In genomic region chr19:31284581-31284980, GRCm38 (mm10) we compare ENCODE assay signal across 18 mouse cellular contexts.
A peak's percentile ranks its signal among the peaks of the same experiment; 100 is the strongest.
DNase-seq lines count a peak whose midpoint lies in the region; ATAC-seq and TF ChIP-seq lines count a peak whose summit lies in the region.
"Had no signal": no experiment of that assay in that cellular context is flagged by ENCODE, and none has a peak within 500 bp of the region (broad histone marks: within the 10 kb centered on the region; RNA-seq: fewer than 3 reads in every experiment).

No protein-coding gene starts in this region.

- no peak overlapping the region for H3K27ac ChIP-seq in heart, postnatal 0 days (ENCODE audit: low read depth)
- no peak overlapping the region for H3K27ac ChIP-seq in midbrain, embryonic 14.5 days (replicated peaks; ENCODE audit: low read depth, low read length)
- H3K27ac ChIP-seq in midbrain, embryonic 10.5 days (replicated peaks): no peak overlapping the region
- 0 out of 2 replicates have a peak overlapping the region, but pooled peaks have one; percentile 48 for H3K27ac ChIP-seq in stomach, embryonic 15.5 days
- H3K27ac ChIP-seq: embryonic facial prominence, embryonic 12.5 days; gastrocnemius, adult 2 months; hindbrain, embryonic 12.5 days; kidney, postnatal 0 days; liver, embryonic 14.5 days had no signal

- H3K36me3 ChIP-seq in heart, postnatal 0 days (replicated peaks; ENCODE audit: control insufficient read depth, insufficient read depth, low read length): no peaks in the 10 kb centered on the region
- H3K36me3 ChIP-seq in midbrain, embryonic 14.5 days (ENCODE audit: control insufficient read depth, insufficient read depth, low read length): no peaks in the 10 kb centered on the region
- H3K36me3 ChIP-seq in midbrain, embryonic 10.5 days: no peaks in the 10 kb centered on the region
- H3K36me3 ChIP-seq in stomach, embryonic 15.5 days: no peaks in the 10 kb centered on the region
- H3K36me3 ChIP-seq: embryonic facial prominence, embryonic 12.5 days; hindbrain, embryonic 12.5 days had no signal

- peak; percentile 24; the same call in 1 of the 2 replicates for ATAC-seq in heart, postnatal 0 days (ENCODE audit: insufficient read depth, low read depth)
- no peak for ATAC-seq in midbrain, embryonic 14.5 days (ENCODE audit: low FRiP score, low TSS enrichment)
- no peak for ATAC-seq in stomach, embryonic 15.5 days (ENCODE audit: insufficient read depth, low FRiP score, low read depth)

- DNase-seq in heart, postnatal 0 days (ENCODE audit: low spot score): peak; percentile 16
- DNase-seq in heart, adult 18-20 months: no peak
- peak; percentile 20 for DNase-seq in midbrain, embryonic 14.5 days
- DNase-seq in midbrain, embryonic 10.5 days (ENCODE audit: low spot score): no peak
- peak; percentile 78 for DNase-seq in fibroblast of lung, adult 2 months (ENCODE audit: low read depth)
- no peak for DNase-seq in urinary bladder, postnatal 25 days (ENCODE audit: low spot score)
- no peak for DNase-seq in thymus, postnatal 4 days
- DNase-seq: adrenal gland, postnatal 36 days; cerebellum, adult 11-12 months; gastrocnemius, adult 2 months had no signal

- no peak overlapping the region for H3K4me3 ChIP-seq in heart, postnatal 0 days (ENCODE audit: low read depth, low read length)
- no peak overlapping the region for H3K4me3 ChIP-seq in midbrain, embryonic 14.5 days (replicated peaks; ENCODE audit: low read depth, low read length)
- H3K4me3 ChIP-seq in midbrain, embryonic 10.5 days: no peak overlapping the region
- no peak overlapping the region for H3K4me3 ChIP-seq in stomach, embryonic 15.5 days (replicated peaks)
- H3K4me3 ChIP-seq: embryonic facial prominence, embryonic 12.5 days; gastrocnemius, adult 2 months; hindbrain, embryonic 12.5 days; megakaryocyte, embryonic 14.5 days had no signal

- H3K4me1 ChIP-seq in heart, postnatal 0 days (ENCODE audit: control insufficient read depth, insufficient read depth): 0 out of 2 replicates have a peak, but pooled peaks cover 6% of the 10 kb centered on the region
- H3K4me1 ChIP-seq in midbrain, embryonic 14.5 days (ENCODE audit: control insufficient read depth, insufficient read depth, low read length): peaks cover 3% of the 10 kb centered on the region; the same call in 1 of the 2 replicates
- H3K4me1 ChIP-seq in midbrain, embryonic 10.5 days: no peaks in the 10 kb centered on the region
- H3K4me1 ChIP-seq in stomach, embryonic 15.5 days: 0 out of 2 replicates have a peak, but pooled peaks cover 2% of the 10 kb centered on the region
- H3K4me1 ChIP-seq: hindbrain, embryonic 12.5 days had no signal

- no peak for TF ChIP-seq CTCF in heart, postnatal 0 days (IDR thresholded peaks at IDR 0.05; ENCODE audit: low read depth)

- TF ChIP-seq EP300 in heart, postnatal 0 days (IDR thresholded peaks at IDR 0.05; ENCODE audit: low read depth): no peak

- no peaks in the 10 kb centered on the region for H3K27me3 ChIP-seq in heart, postnatal 0 days (ENCODE audit: control insufficient read depth, insufficient read depth, low read length)
- no peaks in the 10 kb centered on the region for H3K27me3 ChIP-seq in midbrain, embryonic 14.5 days (ENCODE audit: control insufficient read depth, insufficient read depth, low read length)
- H3K27me3 ChIP-seq in midbrain, embryonic 10.5 days (ENCODE audit: low read depth, poor library complexity, severe bottlenecking): no peaks in the 10 kb centered on the region
- H3K27me3 ChIP-seq in stomach, embryonic 15.5 days (replicated peaks): no peaks in the 10 kb centered on the region
- H3K27me3 ChIP-seq: CH12.LX; embryonic facial prominence, embryonic 12.5 days; hindbrain, embryonic 12.5 days; megakaryocyte, embryonic 14.5 days had no signal

- no peak overlapping the region for H3K9ac ChIP-seq in heart, postnatal 0 days (replicated peaks; ENCODE audit: low read depth, low read length)
- H3K9ac ChIP-seq in midbrain, embryonic 14.5 days (replicated peaks; ENCODE audit: low read length): no peak overlapping the region
- H3K9ac ChIP-seq in stomach, embryonic 15.5 days: no peak overlapping the region
- H3K9ac ChIP-seq: embryonic facial prominence, embryonic 12.5 days; hindbrain, embryonic 12.5 days; liver, embryonic 14.5 days had no signal

- WGBS in heart, postnatal 0 days: 23% methylated on average over 3 of the region's 3 CpGs
- 42% methylated on average over 3 of the region's 3 CpGs for WGBS in midbrain, embryonic 14.5 days
- 63% methylated on average over 3 of the region's 3 CpGs for whole genome bisulfite sequencing in midbrain, embryonic 10.5 days
- 34% methylated on average over 3 of the region's 3 CpGs for WGBS in stomach, embryonic 15.5 days

- no peak overlapping the region for H3K4me2 ChIP-seq in heart, postnatal 0 days (ENCODE audit: low read depth, low read length)
- H3K4me2 ChIP-seq in midbrain, embryonic 14.5 days (ENCODE audit: low read length): no peak overlapping the region
- no peak overlapping the region for H3K4me2 ChIP-seq in stomach, embryonic 15.5 days
- H3K4me2 ChIP-seq: embryonic facial prominence, embryonic 12.5 days; heart, embryonic 11.5 days; hindbrain, embryonic 12.5 days had no signal

- H3K9me3 ChIP-seq in heart, postnatal 0 days (replicated peaks; ENCODE audit: control insufficient read depth, low read length): no peaks in the 10 kb centered on the region
- no peaks in the 10 kb centered on the region for H3K9me3 ChIP-seq in midbrain, embryonic 14.5 days (ENCODE audit: control insufficient read depth, low read length)
- no peaks in the 10 kb centered on the region for H3K9me3 ChIP-seq in midbrain, embryonic 10.5 days (replicated peaks)
- H3K9me3 ChIP-seq in stomach, embryonic 15.5 days: no peaks in the 10 kb centered on the region
- H3K9me3 ChIP-seq: embryonic facial prominence, embryonic 12.5 days; hindbrain, embryonic 12.5 days; megakaryocyte, embryonic 14.5 days had no signal

Comparison
In these comparisons a context has a peak if more than half of its experiments do, and no peak if none do; other contexts are left out.
1. DNase-seq: peak in heart, postnatal 0 days (single experiment), midbrain, embryonic 14.5 days (single experiment) and fibroblast of lung, adult 2 months (single experiment); none in heart, adult 18-20 months (0 of 2), midbrain, embryonic 10.5 days (single experiment), urinary bladder, postnatal 25 days (single experiment) and thymus, postnatal 4 days (single experiment).